In the genomic region with DNA sequence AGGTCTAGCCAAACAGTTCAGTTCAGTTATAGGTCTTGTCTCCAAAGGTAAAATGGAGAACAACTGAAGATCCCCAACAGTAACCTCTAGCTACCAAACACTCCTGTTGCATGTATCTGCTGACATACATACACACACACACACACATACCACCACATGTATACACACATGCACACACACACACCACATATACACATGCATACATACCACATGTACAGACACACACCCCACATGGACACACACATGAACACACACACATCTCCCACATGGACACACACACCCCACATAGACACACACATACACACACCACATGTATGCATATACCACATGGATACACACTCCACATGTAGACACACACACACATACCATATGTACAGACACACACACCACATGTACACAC, we compare ENCODE assay signal across 17 mouse cellular contexts. TPM values are rescaled to one million over a fixed set of nuclear protein-coding genes. Genes with fewer than 3 reads are reported as not detected.
A peak's percentile ranks its signal among the peaks of the same experiment; 100 is the strongest.
DNase-seq lines count a peak whose midpoint lies in the region; ATAC-seq lines count a peak whose summit lies in the region.
"Had no signal": no experiment of that assay in that cellular context is flagged by ENCODE, and none has a peak within 500 bp of the region (broad histone marks: within the 10 kb centered on the region; RNA-seq: fewer than 3 reads in every experiment).

No protein-coding gene starts in this region.

- H3K27ac ChIP-seq in heart, embryonic 10.5 days = peak overlapping the region; percentile 53; the same call in 1 of the 2 replicates
- peak overlapping the region; percentile 97 for H3K27ac ChIP-seq in liver, embryonic 15.5 days (replicated peaks)
- H3K27ac ChIP-seq: stomach, embryonic 15.5 days had no signal

- no peaks in the 10 kb centered on the region for H3K36me3 ChIP-seq in heart, embryonic 10.5 days
- H3K36me3 ChIP-seq in liver, embryonic 15.5 days (replicated peaks) = no peaks in the 10 kb centered on the region
- H3K36me3 ChIP-seq: heart, embryonic 12.5 days; stomach, embryonic 15.5 days had no signal

- peaks cover 7% of the 10 kb centered on the region; the same call in 1 of the 2 replicates for H3K4me1 ChIP-seq in heart, embryonic 10.5 days
- H3K4me1 ChIP-seq in liver, embryonic 15.5 days (replicated peaks) = peaks cover 32% of the 10 kb centered on the region
- H3K4me1 ChIP-seq: heart, embryonic 12.5 days; stomach, embryonic 15.5 days had no signal

- no peak for ATAC-seq in liver, embryonic 15.5 days (ENCODE audit: insufficient read depth)
- ATAC-seq: forebrain, embryonic 16.5 days had no signal

- peak overlapping the region; percentile 75 for H3K4me2 ChIP-seq in liver, embryonic 15.5 days
- H3K4me2 ChIP-seq: heart, embryonic 12.5 days; stomach, embryonic 15.5 days had no signal

- H3K27me3 ChIP-seq in heart, embryonic 10.5 days (ENCODE audit: insufficient read depth, poor library complexity, severe bottlenecking) = 0 out of 2 replicates have a peak, but pooled peaks cover 7% of the 10 kb centered on the region
- H3K27me3 ChIP-seq in liver, embryonic 15.5 days = no peaks in the 10 kb centered on the region
- H3K27me3 ChIP-seq: stomach, embryonic 15.5 days had no signal

- intact Hi-C loops in heart, postnatal 36 days (cut with DNase I) = no loop called here

- H3K9me3 ChIP-seq in heart, embryonic 10.5 days = no peaks in the 10 kb centered on the region
- H3K9me3 ChIP-seq in liver, embryonic 15.5 days (replicated peaks) = no peaks in the 10 kb centered on the region
- H3K9me3 ChIP-seq: heart, embryonic 12.5 days; stomach, embryonic 15.5 days had no signal

- H3K9ac ChIP-seq in liver, embryonic 15.5 days = peak overlapping the region; percentile 35; the same call in 1 of the 2 replicates
- H3K9ac ChIP-seq: heart, embryonic 12.5 days; stomach, embryonic 15.5 days had no signal

- H3K4me3 ChIP-seq in heart, embryonic 10.5 days = no peak overlapping the region
- peak overlapping the region; percentile 81 for H3K4me3 ChIP-seq in liver, embryonic 15.5 days (replicated peaks)
- H3K4me3 ChIP-seq: heart, embryonic 12.5 days; stomach, embryonic 15.5 days had no signal

- DNase-seq in heart, embryonic 10.5 days (ENCODE audit: low spot score) = no peak
- no peak for DNase-seq in heart, postnatal 36 days
- DNase-seq in spleen, postnatal 10 days (ENCODE audit: low spot score in 2 of 2) = peak; percentile 13 to 29
- DNase-seq in spleen, postnatal 4 days (ENCODE audit: low spot score in 2 of 2) = no peak
- no peak for DNase-seq in kidney, postnatal 36 days
- DNase-seq in adrenal gland, postnatal 25 days = no peak
- DNase-seq: cerebellum, adult 11-12 months; kidney, adult 18-20 months; kidney, postnatal 25 days; lung, adult 18-20 months; lung, postnatal 36 days; thymus, postnatal 14 days had no signal

RNA-seq across cellular contexts. Expression of gene Slc25a21, which starts 1.0 kb away (rescaled TPM):
- 3.9 and 5.3 TPM in 2 replicates for polyA plus RNA-seq in heart, embryonic 10.5 days (2016; fragmentation: Nextera tagmentation; extraction: Ambion mirVana)
- under 1 TPM; 0.42 to 0.81 TPM for total RNA-seq in heart, postnatal 36 days (2021)
- 18.8 and 22.7 TPM in 2 replicates for polyA plus RNA-seq in liver, embryonic 15.5 days (2015; fragmentation: Nextera tagmentation; extraction: Ambion mirVana)
- 0.33 and 0.91 TPM in 2 replicates for total RNA-seq in adrenal gland, postnatal 25 days (2021)
- total RNA-seq: monocyte, adult 5-6 weeks had no signal
- polyA plus RNA-seq: forebrain, embryonic 16.5 days had no signal

RNA-seq across cellular contexts. Expression of gene Prps1l3, which starts 31.9 kb away (rescaled TPM):
- polyA plus RNA-seq in heart, embryonic 10.5 days (2016; fragmentation: Nextera tagmentation; extraction: Ambion mirVana) = 59.3 and 64.2 TPM in 2 replicates
- total RNA-seq in heart, postnatal 36 days (2021) = 10 to 100 TPM; 17.6 to 17.7 TPM
- polyA plus RNA-seq in liver, embryonic 15.5 days (2015; fragmentation: Nextera tagmentation; extraction: Ambion mirVana) = 34.4 and 37.1 TPM in 2 replicates
- total RNA-seq in adrenal gland, postnatal 25 days (2021) = 38.8 and 44.8 TPM in 2 replicates

RNA-seq across cellular contexts. Expression of gene Mipol1, which starts 32.0 kb away (rescaled TPM):
- 8.7 and 10.2 TPM in 2 replicates for polyA plus RNA-seq in heart, embryonic 10.5 days (2016; fragmentation: Nextera tagmentation; extraction: Ambion mirVana)
- 1 to 10 TPM; 4.5 to 4.9 TPM for total RNA-seq in heart, postnatal 36 days (2021)
- 2.6 and 3.2 TPM in 2 replicates for polyA plus RNA-seq in liver, embryonic 15.5 days (2015; fragmentation: Nextera tagmentation; extraction: Ambion mirVana)
- 10.7 and 13.1 TPM in 2 replicates for total RNA-seq in adrenal gland, postnatal 25 days (2021)

Comparison
In these comparisons a context has a peak if more than half of its experiments do, and no peak if none do; other contexts are left out.
1. DNase-seq: peak in spleen, postnatal 10 days (2 of 2); none in heart, embryonic 10.5 days (single experiment), heart, postnatal 36 days (0 of 2), spleen, postnatal 4 days (0 of 2), kidney, postnatal 36 days (0 of 2) and adrenal gland, postnatal 25 days (single experiment).